Mouse (Mus musculus) bone marrow macrophage, adult 2 months (primary cell): ENCODE measurements around the gene C130050O18Rik. TPM values are rescaled to one million over a fixed set of nuclear protein-coding genes. Genes with fewer than 3 reads are reported as not detected.

Source experiments
- H3K27ac ChIP-seq: 2 replicates; pipeline ENCODE4 v1.5.1; 2012; ENCODE audit warnings: low read depth, low read length; ENCODE audit not compliant: insufficient read depth
- H3K4me1 ChIP-seq: 2 replicates; pipeline ENCODE4 v1.6.1; 2012; ENCODE audit warnings: low read length; ENCODE audit not compliant: control insufficient read depth, insufficient read depth
- H3K4me3 ChIP-seq: 2 replicates; pipeline ENCODE4 v1.5.1; 2012; ENCODE audit warnings: mild to moderate bottlenecking, low read length, moderate library complexity; ENCODE audit not compliant: insufficient read depth
- CTCF ChIP-seq: IDR thresholded peaks from 2 replicates; pipeline ENCODE4 v1.5.1; 2012; ENCODE audit warnings: low read depth, mild to moderate bottlenecking, low read length, moderate library complexity
- POLR2A ChIP-seq: IDR thresholded peaks from 2 replicates; pipeline ENCODE4 v1.6.1; 2012; ENCODE audit warnings: mild to moderate bottlenecking, low read depth, low read length, borderline replicate concordance
- polyA plus RNA-seq: library from polyadenylated mRNA; stranded (reverse); fragments of >200 nt; gene quantifications from 2 replicates; pipeline ENCODE4 v1.2.4, GENCODE M21; 2012; ENCODE audit not compliant: missing spikeins, insufficient read depth, insufficient read length

C130050O18Rik gene
- polyA plus RNA-seq, 1 experiment = 13.2 TPM

- H3K4me3 ChIP-seq = no peak overlapping the region
- H3K4me1 ChIP-seq = peaks cover 35% of the 10 kb centered on the region
- TF ChIP-seq CTCF (no peak), POLR2A (no peak)
- H3K27ac ChIP-seq = no peak overlapping the region
Observed at GRCm38 (mm10) chr5:139433842-139434568, 28.9 kb downstream of the C130050O18Rik start.

- H3K4me3 ChIP-seq = no peak overlapping the region
Observed at GRCm38 (mm10) chr5:139434940-139435339, 29.9 kb downstream of the C130050O18Rik start.

GRCm38 (mm10) chr5:139437769-139438168 is 32.7 kb downstream of the C130050O18Rik start:
- no peak overlapping the region for H3K4me3 ChIP-seq
- H3K4me1 ChIP-seq = peaks cover 43% of the 10 kb centered on the region
- TF ChIP-seq POLR2A (no peak), CTCF (no peak)
- H3K27ac ChIP-seq = peak overlapping the region; percentile 93

More at GRCm38 (mm10) chr5:139434940-139435339, 29.9 kb downstream of the C130050O18Rik start:
- Histone ChIP-seq H3K4me1 (peaks cover 43% of the 10 kb centered on the region), H3K27ac (no peak overlapping the region)
- TF ChIP-seq CTCF (no peak), POLR2A (no peak)

GRCm38 (mm10) chr5:139438440-139438839 is 33.4 kb downstream of the C130050O18Rik start:
- Histone ChIP-seq H3K4me3 (no peak overlapping the region), H3K27ac (peak overlapping the region; percentile 93), H3K4me1 (peaks cover 39% of the 10 kb centered on the region)
- TF ChIP-seq POLR2A (no peak), CTCF (no peak)

GRCm38 (mm10) chr5:139440451-139440850 is 35.4 kb downstream of the C130050O18Rik start:
- TF ChIP-seq POLR2A = no peak
- TF ChIP-seq CTCF = no peak
- Histone ChIP-seq H3K4me1 (peaks cover 25% of the 10 kb centered on the region), H3K27ac (no peak overlapping the region), H3K4me3 (no peak overlapping the region)

- peaks cover 25% of the 10 kb centered on the region for H3K4me1 ChIP-seq
- H3K4me3 ChIP-seq = no peak overlapping the region
- TF ChIP-seq CTCF = no peak
- TF ChIP-seq POLR2A = no peak
- no peak overlapping the region for H3K27ac ChIP-seq
Observed at GRCm38 (mm10) chr5:139440926-139441725, 36.0 kb downstream of the C130050O18Rik start.

- Histone ChIP-seq H3K27ac (no peak overlapping the region), H3K4me3 (no peak overlapping the region), H3K4me1 (peaks cover 25% of the 10 kb centered on the region)
- TF ChIP-seq CTCF (no peak), POLR2A (no peak)
Observed at GRCm38 (mm10) chr5:139441726-139442018, 36.6 kb downstream of the C130050O18Rik start.

- no peak overlapping the region for H3K27ac ChIP-seq
Observed at GRCm38 (mm10) chr5:139442428-139442827, 37.3 kb downstream of the C130050O18Rik start.

GRCm38 (mm10) chr5:139442962-139443361 is 37.9 kb downstream of the C130050O18Rik start:
- TF ChIP-seq POLR2A = no peak
- no peak overlapping the region for H3K4me3 ChIP-seq
- H3K27ac ChIP-seq = no peak overlapping the region
- H3K4me1 ChIP-seq = peaks cover 18% of the 10 kb centered on the region

More at GRCm38 (mm10) chr5:139442428-139442827, 37.3 kb downstream of the C130050O18Rik start:
- H3K4me1 ChIP-seq = peaks cover 22% of the 10 kb centered on the region
- TF ChIP-seq POLR2A (no peak), CTCF (no peak)
- no peak overlapping the region for H3K4me3 ChIP-seq

- Histone ChIP-seq H3K4me3 (no peak overlapping the region), H3K4me1 (peaks cover 19% of the 10 kb centered on the region), H3K27ac (no peak overlapping the region)
- TF ChIP-seq POLR2A = no peak
- TF ChIP-seq CTCF = no peak
Observed at GRCm38 (mm10) chr5:139445258-139445657, 40.2 kb downstream of the C130050O18Rik start.
